Mouse (Mus musculus) right cerebral cortex, postnatal 14 days (tissue): ENCODE data around the gene Lamc1.

Experiments used
- DNase-seq: peaks from one replicate; pipeline ENCODE4 v3.0.0; 2022

Gene Lamc1

GRCm38 (mm10) chr1:153296035-153296434 is 36.6 kb downstream of the Lamc1 start:
- no peak for DNase-seq

- DNase-seq, result no peak
These were observed 39.7 kb downstream of the Lamc1 start for GRCm38 (mm10) chr1:153292892-153293291.

DNA sequence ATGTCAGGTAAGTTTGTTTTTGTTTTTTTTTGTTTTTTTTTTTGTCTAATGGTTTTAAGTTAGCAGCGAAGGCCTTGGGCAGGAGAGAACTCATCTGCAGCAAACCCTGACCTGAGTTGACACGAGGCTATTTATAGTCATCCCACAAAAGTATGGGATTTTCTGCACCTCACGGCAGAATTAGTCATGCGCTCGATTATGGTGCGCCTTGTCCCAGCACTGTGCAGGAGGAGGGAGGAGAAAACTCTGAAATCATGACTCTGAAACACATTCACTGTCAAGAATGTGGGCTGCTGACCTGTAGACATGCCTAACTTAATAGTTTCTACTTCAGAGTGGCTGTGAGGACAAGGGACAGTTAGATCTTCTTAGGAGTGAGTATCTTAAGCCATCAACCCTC is 40.4 kb downstream of the Lamc1 start:
- DNase-seq, result no peak

GRCm38 (mm10) chr1:153291416-153291815 is 41.2 kb downstream of the Lamc1 start:
- no peak for DNase-seq

- peak; percentile 28 for DNase-seq
These were observed 44.6 kb downstream of the Lamc1 start for GRCm38 (mm10) chr1:153288010-153288409.

DNA sequence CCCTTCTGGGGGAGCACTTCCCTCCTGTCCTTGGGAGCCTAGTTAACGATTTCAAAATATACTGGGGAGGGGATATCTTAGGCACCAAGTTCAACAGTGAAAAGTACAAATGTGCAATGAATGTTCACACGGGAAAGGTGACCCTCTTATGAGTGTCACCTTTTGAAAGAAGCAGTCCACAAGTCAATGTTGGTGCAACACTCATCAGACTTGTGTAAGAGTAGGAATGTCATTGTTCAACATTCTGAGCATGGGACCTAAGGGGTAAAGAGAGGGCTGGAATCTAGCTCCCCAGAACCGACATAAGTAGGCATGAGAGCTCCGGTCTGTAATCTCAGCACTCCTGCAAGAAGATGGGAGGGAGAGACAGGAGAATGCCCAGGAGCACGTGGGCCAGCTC is 45.1 kb downstream of the Lamc1 start:
- DNase-seq, result no peak

DNA sequence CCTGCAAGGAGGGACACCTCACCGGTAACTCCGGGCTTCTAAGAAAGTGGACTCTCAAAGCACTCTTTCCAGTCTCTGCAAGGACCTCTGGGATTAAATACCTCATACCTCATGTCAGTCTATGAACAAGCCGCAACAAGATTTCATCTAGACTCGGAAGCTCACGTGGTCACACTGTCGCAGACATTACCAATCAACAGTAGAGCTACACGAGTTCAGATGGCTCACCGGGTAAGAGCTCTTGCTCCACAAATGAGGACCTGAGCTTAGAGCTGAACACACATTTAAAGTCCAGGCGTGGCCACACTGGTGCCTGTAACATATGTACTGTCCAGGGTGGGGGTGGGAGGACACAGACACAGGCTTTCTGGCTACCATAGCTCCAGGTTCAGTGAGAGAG is 46.4 kb downstream of the Lamc1 start:
- DNase-seq, result no peak

DNA sequence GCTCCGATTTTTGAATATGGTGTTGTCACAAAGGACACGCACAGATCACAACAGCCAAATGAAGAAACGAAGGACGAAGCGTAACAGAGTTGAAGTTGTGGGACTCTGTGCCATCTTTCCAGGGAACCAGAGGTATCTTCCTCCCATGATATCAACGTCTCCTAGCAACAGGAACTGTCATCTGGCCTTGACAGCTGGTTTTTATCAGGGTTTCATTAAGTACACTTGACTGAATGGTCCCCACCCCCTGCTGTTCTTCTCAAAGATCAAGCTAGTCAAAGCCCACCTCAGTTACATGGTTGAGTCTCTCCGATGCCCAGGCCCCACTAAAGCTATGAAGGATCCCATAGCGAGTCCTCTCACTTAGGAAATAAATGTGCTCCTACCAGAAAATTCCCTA is 47.4 kb downstream of the Lamc1 start:
- DNase-seq, result no peak

DNA sequence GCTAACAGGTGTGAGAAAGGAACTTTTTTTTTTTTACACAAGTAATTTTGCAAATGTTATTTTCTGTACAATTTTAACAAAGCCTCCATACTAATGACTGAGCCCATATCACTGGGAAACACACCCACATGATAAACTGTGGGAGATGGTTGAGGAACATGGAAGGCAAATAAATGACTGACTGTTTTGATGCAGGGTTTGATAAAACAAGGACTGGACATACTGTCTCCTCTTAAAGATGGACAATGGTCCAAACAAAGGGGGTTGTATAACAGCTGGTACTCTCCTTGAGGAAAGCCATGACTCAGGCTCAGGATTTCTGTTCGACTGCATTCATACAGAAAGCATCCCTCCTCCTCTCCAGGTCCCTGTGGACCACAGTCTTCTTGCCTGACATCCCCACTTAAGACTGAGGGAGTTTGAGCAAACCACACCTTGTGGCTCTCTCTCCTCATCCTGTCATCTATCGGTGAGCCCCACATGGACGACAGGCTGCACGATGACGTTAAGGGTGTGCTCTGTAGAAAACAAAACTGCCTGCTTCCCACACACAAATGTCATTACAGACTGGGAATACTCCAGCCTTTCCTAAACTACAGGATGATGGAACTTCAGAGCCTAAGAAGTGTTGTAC is 50.1 kb downstream of the Lamc1 start:
- no peak for DNase-seq

DNA sequence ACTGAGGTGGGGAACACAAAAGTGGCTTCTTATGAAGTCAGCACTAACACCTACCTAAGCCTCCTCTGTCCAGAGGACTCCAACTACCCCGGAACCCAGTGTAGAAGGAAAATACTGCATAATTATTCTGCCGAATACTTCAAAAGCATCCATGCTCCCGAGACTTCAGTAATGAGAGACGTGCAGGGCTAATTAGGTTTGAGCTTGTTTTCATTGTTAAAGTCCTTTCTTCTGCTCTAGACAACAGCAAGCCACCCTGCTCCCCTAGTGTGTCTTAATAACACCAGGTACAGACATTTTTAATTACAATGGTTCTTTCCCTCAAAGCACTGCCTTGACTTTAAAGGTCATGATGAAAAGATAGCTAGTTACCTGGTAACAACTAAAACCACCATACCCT is 51.1 kb downstream of the Lamc1 start:
- DNase-seq, result no peak

GRCm38 (mm10) chr1:153280411-153280810 is 52.2 kb downstream of the Lamc1 start:
- peak; percentile 22 for DNase-seq

GRCm38 (mm10) chr1:153278028-153278613 is 54.5 kb downstream of the Lamc1 start:
- no peak for DNase-seq

- no peak for DNase-seq
These were observed 57.1 kb downstream of the Lamc1 start for GRCm38 (mm10) chr1:153275466-153275865.

DNA sequence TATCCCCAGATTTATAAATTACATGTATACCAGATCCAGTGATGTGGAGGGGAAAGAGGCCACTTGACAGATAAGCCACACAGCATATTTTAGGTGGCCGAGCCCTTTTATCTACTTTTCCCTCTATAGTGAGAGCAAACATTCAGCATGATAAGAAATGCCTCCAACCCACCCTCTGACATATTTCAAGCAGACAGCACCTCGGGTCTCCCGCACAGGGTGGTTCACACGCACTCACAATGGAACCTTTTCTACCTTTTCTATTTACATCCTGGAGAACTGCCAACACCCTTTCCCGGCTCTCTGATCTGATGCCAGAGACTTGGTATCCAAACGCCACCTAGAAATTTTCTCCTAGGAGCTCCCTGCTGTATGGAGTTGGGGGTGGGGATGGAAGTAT is 58.0 kb downstream of the Lamc1 start:
- DNase-seq, result no peak

- no peak for DNase-seq
These were observed 58.9 kb downstream of the Lamc1 start for GRCm38 (mm10) chr1:153273657-153274056.

DNA sequence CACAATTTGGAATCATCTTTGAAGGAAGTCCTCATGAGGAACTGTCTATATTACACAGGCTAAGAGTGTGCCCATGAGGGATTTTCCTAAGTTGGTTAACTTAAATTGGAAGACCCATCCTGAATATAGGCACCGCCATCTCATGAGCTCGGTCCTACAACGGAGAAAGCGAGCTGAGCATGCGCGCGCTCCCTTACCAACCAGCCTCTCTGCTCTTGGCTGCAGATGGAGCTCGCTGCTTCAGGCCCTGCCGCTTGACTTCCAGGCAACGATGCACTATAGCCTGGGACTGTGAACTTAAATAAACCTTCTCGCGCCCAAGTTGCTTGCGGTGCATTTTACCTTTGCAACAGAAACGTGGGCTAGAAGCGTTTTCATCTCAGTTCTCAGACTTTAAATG is 61.8 kb downstream of the Lamc1 start:
- no peak for DNase-seq

- no peak for DNase-seq
These were observed 62.9 kb downstream of the Lamc1 start for GRCm38 (mm10) chr1:153269681-153270080.

DNA sequence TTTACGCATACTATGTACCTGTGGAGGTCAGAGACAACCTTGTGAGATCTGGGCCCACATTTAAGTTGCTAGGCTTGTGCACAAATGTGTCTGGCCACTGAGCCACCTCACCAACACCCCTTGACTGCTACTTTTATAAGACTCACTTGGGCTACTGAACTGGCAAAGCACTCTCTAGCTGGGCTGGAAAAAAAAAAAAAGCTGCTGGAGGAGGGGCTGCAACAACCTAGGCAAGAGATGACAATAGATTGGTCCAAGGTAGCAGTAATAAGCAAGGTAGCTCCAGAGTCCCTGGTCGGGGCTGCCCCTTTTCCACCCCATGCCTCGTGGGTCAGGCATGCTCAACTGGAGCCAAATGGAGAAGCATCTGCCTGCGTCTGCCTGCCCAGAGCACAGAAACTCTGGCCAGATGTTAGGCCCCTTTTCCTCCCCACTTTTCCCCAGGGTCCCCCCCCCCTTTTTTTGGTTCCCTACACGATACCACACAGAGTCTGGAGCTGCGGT is 63.7 kb downstream of the Lamc1 start:
- no peak for DNase-seq

DNA sequence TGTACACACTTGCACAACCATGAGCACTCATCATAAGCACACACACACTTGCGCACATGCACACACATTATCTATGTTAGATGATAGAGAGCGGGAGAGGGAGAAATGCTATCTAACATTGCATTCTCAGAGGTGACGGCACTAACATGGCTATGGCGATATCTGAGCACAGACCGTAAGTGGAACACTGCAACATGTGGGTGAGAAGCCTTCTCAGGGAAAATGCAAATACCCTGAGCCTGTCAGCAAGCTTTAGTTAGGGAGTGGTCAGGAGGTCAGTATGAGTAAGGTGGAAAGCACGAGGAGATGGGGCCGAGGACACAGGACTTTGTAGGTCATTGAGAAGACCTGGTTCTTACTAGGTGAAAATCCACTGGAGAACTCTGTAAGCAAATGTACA is 64.3 kb downstream of the Lamc1 start:
- no peak for DNase-seq

DNA sequence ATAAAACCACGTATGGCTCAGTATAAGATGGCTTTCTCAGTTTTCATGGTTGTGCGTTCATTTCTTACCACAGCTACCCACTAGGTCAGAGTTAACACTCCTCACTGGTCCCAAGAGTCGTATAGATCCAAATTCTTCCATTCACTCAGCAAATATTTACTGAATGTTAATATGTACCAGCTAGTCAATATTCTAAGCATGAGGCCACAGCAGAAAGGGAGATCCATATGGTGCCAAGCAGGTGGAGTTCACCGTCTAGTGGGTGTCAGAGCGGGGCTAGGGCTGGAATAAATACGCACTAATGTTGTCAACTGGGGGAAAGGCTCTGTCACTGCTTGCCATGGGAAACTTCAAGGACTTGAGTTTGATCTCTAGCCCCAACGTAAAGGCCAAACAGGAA is 64.9 kb downstream of the Lamc1 start:
- no peak for DNase-seq

DNA sequence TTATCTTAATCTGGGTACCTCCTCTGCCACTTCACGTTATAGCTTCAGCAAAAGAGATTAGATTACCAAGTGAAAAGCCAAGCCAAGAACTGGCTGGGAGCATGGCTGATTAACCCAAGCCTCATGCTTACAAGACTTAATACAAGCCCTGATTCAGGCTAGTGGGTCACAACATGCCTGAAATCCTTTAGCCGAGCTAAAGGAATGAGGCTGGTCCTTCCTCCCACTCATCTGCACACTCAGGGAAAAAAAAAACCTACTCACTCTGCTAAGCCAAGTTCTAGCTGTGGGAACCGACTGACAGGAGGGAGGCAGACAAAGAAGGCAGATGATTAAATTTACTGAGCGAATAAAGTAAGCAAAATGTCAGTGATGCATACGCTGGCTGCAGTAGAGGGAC is 65.7 kb downstream of the Lamc1 start:
- DNase-seq, result no peak

DNA sequence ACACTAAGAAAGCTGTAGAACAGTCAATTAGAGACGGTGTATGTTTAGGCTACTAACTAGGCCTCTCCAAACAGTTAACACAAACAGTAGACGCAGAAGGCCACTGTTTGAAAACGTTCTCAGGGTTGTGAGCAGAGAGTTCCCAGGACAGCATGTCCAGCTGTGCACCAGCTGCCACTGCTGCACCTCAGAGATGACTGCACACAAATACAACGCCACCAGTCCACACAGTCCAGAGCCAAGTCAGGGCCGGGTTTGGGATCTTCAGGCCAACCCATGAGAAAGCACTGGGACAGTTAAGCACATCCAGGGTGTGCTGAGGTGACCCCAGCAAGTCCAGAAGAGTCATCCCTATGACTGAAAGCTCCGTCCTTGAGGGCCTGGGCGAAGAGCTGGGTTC is 67.0 kb downstream of the Lamc1 start:
- DNase-seq, result no peak

GRCm38 (mm10) chr1:153265066-153265465 is 67.5 kb downstream of the Lamc1 start:
- DNase-seq, result no peak

- DNase-seq, result no peak
These were observed 72.8 kb downstream of the Lamc1 start for GRCm38 (mm10) chr1:153259752-153260300.
